Mouse (Mus musculus): ENCODE results near the gene Aqr.

The Aqr gene

GRCm38 (mm10) chr2:114058226-114058796 is 128.5 kb downstream of the Aqr start:
- no peak for DNase-seq

GRCm38 (mm10) chr2:114057303-114057853 is 129.4 kb downstream of the Aqr start:
- DNase-seq = no peak

DNA sequence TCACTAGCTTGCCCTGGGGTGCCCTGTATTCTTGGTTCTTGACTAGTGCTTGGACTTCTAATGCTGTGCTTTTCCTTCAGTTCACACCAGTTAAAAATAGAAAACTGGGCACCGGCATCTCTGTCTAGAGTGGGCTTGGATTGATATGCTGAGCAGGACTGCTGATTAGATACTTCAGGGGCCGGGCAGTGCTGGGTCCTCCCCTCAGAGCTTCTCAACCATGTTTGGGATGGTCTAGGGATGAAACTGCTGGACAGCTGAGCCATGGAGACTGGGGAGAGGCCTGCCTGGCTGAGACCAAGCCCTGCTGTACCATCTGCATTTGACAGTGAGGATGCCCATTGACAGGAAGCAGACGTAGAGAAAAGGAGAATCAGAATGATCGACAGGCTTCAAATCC is 132.7 kb downstream of the Aqr start:
- no peak for DNase-seq

- DNase-seq = no peak
Measured at GRCm38 (mm10) chr2:114052696-114053598, 133.9 kb downstream of the Aqr start, which contains the start of gene Actc1. Gene Actc1, minus strand, starts transcription at chr2:114053548.

DNA sequence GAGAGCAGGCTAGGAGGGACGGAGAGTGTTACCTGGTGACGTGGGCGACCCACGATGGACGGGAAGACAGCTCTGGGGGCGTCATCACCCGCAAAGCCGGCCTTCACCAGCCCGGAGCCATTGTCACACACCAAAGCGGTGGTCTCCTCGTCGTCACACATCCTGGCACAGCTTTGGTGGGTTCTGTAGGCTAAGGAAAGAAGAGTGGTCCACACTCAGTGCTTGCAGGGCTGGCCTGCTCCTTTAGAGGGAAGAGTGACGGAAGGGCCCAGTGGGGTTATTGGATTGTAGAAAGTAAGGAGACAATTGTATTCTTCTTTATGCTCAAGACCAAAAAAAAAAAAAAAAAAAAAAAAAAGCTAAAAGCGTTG is 135.0 kb downstream of the Aqr start:
- no peak for DNase-seq
